Mouse (Mus musculus) cerebellum, postnatal 10 days (tissue): ENCODE results near the gene Tgfbr2.

Experiments
- DNase-seq, 2 experiments: peaks; one replicate each; pipeline ENCODE4 v3.0.0; 2021; ENCODE audit warnings: mixed read lengths in 2 of 2

Tgfbr2 gene

GRCm38 (mm10) chr9:116174481-116175461 is at the start of gene Tgfbr2:
TSS of gene Tgfbr2 (minus strand) at chr9:116175360.
- DNase-seq = peak; percentile 44 to 60

GRCm38 (mm10) chr9:116223368-116223767 is 48.2 kb upstream of the Tgfbr2 start:
- DNase-seq = no peak

GRCm38 (mm10) chr9:116222643-116223042 is 47.5 kb upstream of the Tgfbr2 start:
- DNase-seq = no peak

GRCm38 (mm10) chr9:116222000-116222399 is 46.8 kb upstream of the Tgfbr2 start:
- no peak for DNase-seq

- no peak for DNase-seq
These were observed 46.4 kb upstream of the Tgfbr2 start for GRCm38 (mm10) chr9:116221565-116221964.

GRCm38 (mm10) chr9:116220616-116221015 is 45.5 kb upstream of the Tgfbr2 start:
- no peak for DNase-seq

GRCm38 (mm10) chr9:116220159-116220515 is 45.0 kb upstream of the Tgfbr2 start:
- DNase-seq = no peak

- no peak for DNase-seq
These were observed 44.3 kb upstream of the Tgfbr2 start for GRCm38 (mm10) chr9:116219234-116220158.

- DNase-seq = peak; percentile 52 to 67
These were observed 43.6 kb upstream of the Tgfbr2 start for GRCm38 (mm10) chr9:116218780-116219179.

GRCm38 (mm10) chr9:116217099-116217498 is 41.9 kb upstream of the Tgfbr2 start:
- DNase-seq = no peak

- DNase-seq = no peak
These were observed 41.5 kb upstream of the Tgfbr2 start for GRCm38 (mm10) chr9:116216677-116217076.

- no peak for DNase-seq
These were observed 39.1 kb upstream of the Tgfbr2 start for GRCm38 (mm10) chr9:116214296-116214695.

GRCm38 (mm10) chr9:116212915-116213619 is 37.9 kb upstream of the Tgfbr2 start:
- no peak for DNase-seq

GRCm38 (mm10) chr9:116212069-116212468 is 36.9 kb upstream of the Tgfbr2 start:
- no peak for DNase-seq

GRCm38 (mm10) chr9:116208169-116208904 is 33.2 kb upstream of the Tgfbr2 start:
- no peak for DNase-seq

- DNase-seq = no peak
These were observed 31.7 kb upstream of the Tgfbr2 start for GRCm38 (mm10) chr9:116206901-116207300.

GRCm38 (mm10) chr9:116203675-116204074 is 28.5 kb upstream of the Tgfbr2 start:
- DNase-seq = no peak

- no peak for DNase-seq
These were observed 24.0 kb upstream of the Tgfbr2 start for GRCm38 (mm10) chr9:116199127-116199526.

GRCm38 (mm10) chr9:116198488-116198887 is 23.3 kb upstream of the Tgfbr2 start:
- DNase-seq = no peak

GRCm38 (mm10) chr9:116197491-116198170 is 22.5 kb upstream of the Tgfbr2 start:
- DNase-seq = no peak

- no peak for DNase-seq
These were observed 18.8 kb upstream of the Tgfbr2 start for GRCm38 (mm10) chr9:116193889-116194450.
